Mouse (Mus musculus) neural tube, embryonic 14.5 days (tissue): ENCODE measurements around the gene Mmachc. TPM values are rescaled to one million over a fixed set of nuclear protein-coding genes. Genes with fewer than 3 reads are reported as not detected.

ENCODE experiments used
- ATAC-seq: fragments of 200-750 bp; cut with Nextera tagmentation; 2 replicates; pipeline ENCODE4 v1.8.0; 2017; ENCODE audit warnings: low read depth, mild to moderate bottlenecking, moderate TSS enrichment, moderate library complexity
- H3K27ac ChIP-seq: fragments of 300-500 bp; sonication (generic); 2 replicates; pipeline ENCODE4 v1.5.1; 2014; ENCODE audit warnings: low read depth, mild to moderate bottlenecking, control low read depth, low read length, moderate library complexity, mixed read lengths
- H3K27me3 ChIP-seq: fragments of 300-500 bp; sonication (generic); 2 replicates; pipeline ENCODE4 v1.6.1; 2014; ENCODE audit warnings: low read length; ENCODE audit not compliant: control insufficient read depth, insufficient read depth
- H3K36me3 ChIP-seq: fragments of 300-500 bp; sonication (generic); 2 replicates; pipeline ENCODE4 v1.6.1; 2014; ENCODE audit warnings: low read length, mixed read lengths; ENCODE audit not compliant: control insufficient read depth, insufficient read depth
- H3K4me1 ChIP-seq: fragments of 300-500 bp; sonication (generic); 2 replicates; pipeline ENCODE4 v1.6.1; 2014; ENCODE audit warnings: low read length; ENCODE audit not compliant: control insufficient read depth, insufficient read depth
- H3K4me2 ChIP-seq: fragments of 300-500 bp; sonication (generic); 2 replicates; pipeline ENCODE4 v1.6.1; 2014; ENCODE audit warnings: mild to moderate bottlenecking, low read depth, low read length, control low read depth
- H3K4me3 ChIP-seq: fragments of 300-500 bp; sonication (generic); 2 replicates; pipeline ENCODE4 v1.5.1; 2014; ENCODE audit warnings: low read depth, low read length, control low read depth, mixed read lengths
- H3K9ac ChIP-seq: fragments of 300-500 bp; sonication (generic); replicated peaks from 2 replicates; pipeline ENCODE4 v1.6.1; 2014; ENCODE audit warnings: low read depth, mild to moderate bottlenecking, control low read depth, low read length, mixed read lengths
- H3K9me3 ChIP-seq: fragments of 300-500 bp; sonication (generic); 2 replicates; pipeline ENCODE4 v1.6.1; 2016; ENCODE audit warnings: low read length; ENCODE audit not compliant: control insufficient read depth
- whole genome bisulfite sequencing: fragments of 180-500 bp; shearing (Covaris S2); extraction: QIAGEN DNeasy Blood & Tissue Kit; methylation state at CpG from one replicate; pipeline ENCODE4 v1.1.7; 2014; 5-methylcytosine and 5-hydroxymethylcytosine counted together
- polyA plus RNA-seq: library from polyadenylated mRNA; unstranded; fragments of >200 nt; fragmentation: Nextera tagmentation; extraction: Ambion mirVana; gene quantifications from 2 replicates; pipeline ENCODE4 v1.2.1, GENCODE M21; 2014

Mmachc gene
- 16.1 and 18.6 TPM in 2 replicates for polyA plus RNA-seq

DNA sequence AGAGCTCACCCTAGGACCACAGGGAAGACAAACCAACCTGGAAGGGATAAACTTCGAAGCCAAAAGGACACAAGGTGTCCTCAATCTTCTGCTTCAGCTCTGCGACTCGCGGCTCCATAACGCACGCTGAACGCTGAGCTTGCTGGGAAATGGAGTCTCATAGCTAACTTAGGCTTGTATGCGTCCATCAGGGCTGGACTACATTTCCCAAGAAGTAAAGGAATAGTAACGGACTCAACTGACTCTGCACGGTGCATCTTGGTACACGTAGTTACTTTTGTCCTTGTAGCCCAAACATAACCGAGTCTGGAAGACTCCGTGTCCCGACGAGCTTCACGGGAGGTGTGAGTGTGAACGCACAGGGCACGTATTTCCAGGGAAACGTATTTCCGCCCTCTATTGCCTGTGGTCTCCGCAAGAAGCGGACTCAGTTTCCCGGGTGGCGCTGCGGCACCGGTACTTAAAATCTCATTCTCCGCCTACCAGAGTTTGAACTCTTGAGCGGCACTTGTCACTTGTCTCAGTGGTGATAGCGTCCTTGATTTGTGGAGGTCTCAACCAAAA lies at the start of gene Mmachc, which contains the start of gene Ccdc163:
TSS of gene Mmachc (minus strand) at position 206 of the 564 bp plus-strand sequence.
TSS of gene Ccdc163 (plus strand) at position 309 of the 564 bp plus-strand sequence.
- peak; percentile 99 for ATAC-seq

DNA sequence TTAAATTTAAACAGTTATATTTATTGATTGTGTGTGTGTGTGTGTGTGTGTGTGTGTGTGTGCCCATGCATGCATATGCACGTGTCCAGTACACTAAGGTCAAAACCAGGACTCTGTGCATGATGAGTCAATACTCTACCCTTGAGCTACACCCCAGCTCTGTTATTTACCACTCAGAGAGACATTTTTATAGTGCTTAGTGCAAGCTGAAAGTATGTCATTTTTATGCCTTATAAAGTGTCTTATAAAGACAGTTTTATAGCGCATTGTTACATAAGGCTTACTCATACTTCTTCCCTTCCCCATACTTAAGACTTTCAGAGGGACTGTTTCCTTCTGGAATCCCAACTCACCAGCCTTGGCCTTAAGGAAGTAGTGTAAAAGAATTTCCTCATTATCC lies 41.5 kb upstream of the Mmachc start:
- H3K4me1 ChIP-seq: no peaks in the 10 kb centered on the region
- no peaks in the 10 kb centered on the region for H3K36me3 ChIP-seq
- H3K4me3 ChIP-seq: no peak overlapping the region
- ATAC-seq: no peak
- H3K27me3 ChIP-seq: no peaks in the 10 kb centered on the region
- H3K9ac ChIP-seq: no peak overlapping the region
- WGBS: 83% methylated on average over 2 of the region's 2 CpGs
- no peak overlapping the region for H3K4me2 ChIP-seq
- H3K27ac ChIP-seq: no peak overlapping the region
- no peaks in the 10 kb centered on the region for H3K9me3 ChIP-seq

More for the DNA sequence above, at the start of gene Mmachc, which contains the start of gene Ccdc163:
- H3K9ac ChIP-seq: peak within 1 kb of the TSS; percentile 48
- H3K4me3 ChIP-seq: peak within 1 kb of the TSS; percentile 47
- H3K4me1 ChIP-seq: peaks cover 7% of the 10 kb centered on the region; the same call in 1 of the 2 replicates
- H3K36me3 ChIP-seq: no peaks in the 10 kb centered on the region
- WGBS: 1% methylated on average over 29 of the region's 29 CpGs
- 0 out of 2 replicates have a peak within 1 kb of the TSS, but pooled peaks have one; percentile 45 for H3K27ac ChIP-seq
- H3K9me3 ChIP-seq: no peaks in the 10 kb centered on the region
- H3K4me2 ChIP-seq: peak within 1 kb of the TSS; percentile 73
- no peaks in the 10 kb centered on the region for H3K27me3 ChIP-seq

DNA sequence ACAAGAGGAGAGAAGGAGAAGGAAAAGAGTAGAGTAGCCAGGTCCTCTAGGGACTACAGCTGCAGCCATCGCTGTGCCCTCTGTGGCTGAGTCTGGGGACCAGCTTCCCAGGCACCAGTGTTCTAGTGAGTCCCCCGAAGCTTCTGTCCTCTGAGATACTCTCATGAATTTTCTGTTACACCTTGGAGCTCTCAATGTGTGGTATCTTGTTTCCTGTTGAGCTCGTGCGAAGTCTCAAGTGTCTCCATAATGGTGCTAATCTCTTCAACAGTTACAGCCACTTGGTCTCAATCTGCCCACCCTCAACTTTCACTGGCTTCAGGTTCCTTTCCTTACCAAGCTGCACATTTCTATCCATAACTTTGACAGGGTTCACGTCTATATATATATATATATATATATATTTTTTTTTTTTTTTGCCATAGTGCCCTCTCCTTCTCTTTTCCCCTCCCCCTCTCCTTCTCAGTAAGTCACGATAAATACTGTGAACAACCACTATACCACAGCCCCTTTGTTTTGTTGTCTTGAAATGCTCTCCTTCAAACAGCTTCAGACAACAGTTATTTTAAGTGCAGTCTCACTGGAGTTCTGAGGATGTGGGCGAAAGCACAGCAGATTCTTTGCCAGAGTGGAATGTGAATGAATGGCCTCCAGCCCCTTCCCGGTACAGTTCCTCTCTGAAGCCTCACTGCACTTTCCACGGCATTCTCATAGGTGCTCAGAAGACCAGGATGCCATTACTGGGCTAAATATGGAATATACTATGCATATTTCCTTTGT lies 31.0 kb upstream of the Mmachc start:
- Histone ChIP-seq H3K4me2 (no peak overlapping the region), H3K27me3 (no peaks in the 10 kb centered on the region), H3K9ac (no peak overlapping the region), H3K36me3 (no peaks in the 10 kb centered on the region), H3K27ac (no peak overlapping the region), H3K4me1 (no peaks in the 10 kb centered on the region), H3K9me3 (no peaks in the 10 kb centered on the region), H3K4me3 (no peak overlapping the region)
- 88% methylated on average over 9 of the region's 9 CpGs for WGBS
- ATAC-seq: no peak

DNA sequence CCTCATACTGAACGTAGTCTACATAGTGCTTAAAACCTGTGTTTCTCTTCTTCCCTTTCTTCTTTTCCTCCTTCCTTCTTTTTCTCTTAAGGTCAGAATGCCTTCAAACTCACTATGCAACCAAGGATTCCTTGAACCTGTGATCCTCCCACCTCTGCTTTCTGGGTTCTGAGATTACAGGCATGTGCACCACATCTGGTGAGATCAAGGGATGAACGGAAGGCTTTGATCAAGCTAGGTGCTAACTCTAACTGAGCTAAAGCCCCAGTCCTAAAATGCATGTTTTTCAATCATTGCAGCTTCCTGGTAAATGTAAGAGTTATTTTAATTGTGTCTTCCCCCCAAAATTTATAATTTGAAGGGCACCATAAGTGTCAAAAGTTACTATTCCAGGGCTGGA lies 26.8 kb upstream of the Mmachc start:
- WGBS: 89% methylated on average over 2 of the region's 2 CpGs

DNA sequence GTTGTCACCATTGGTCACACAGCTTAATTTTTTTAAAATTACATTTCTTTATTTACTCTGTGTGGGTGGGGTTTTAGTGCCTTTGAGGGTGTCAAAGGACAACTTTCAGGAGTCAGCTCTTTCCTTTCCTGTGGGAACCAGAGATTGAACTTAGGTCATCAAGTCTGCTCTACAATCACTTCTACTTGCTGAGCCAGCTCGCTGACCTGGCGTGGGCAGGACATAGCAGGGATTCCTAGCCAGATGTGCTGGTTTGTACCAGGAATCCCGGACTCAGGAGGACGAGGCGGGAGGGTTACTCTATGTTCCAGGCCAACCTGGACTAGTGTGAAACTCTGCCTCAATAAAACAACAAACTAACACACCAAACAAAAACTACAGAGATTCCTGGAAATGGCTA lies 24.1 kb upstream of the Mmachc start:
- ATAC-seq: no peak
- no peaks in the 10 kb centered on the region for H3K27me3 ChIP-seq
- no peak overlapping the region for H3K4me3 ChIP-seq
- H3K27ac ChIP-seq: no peak overlapping the region
- no peaks in the 10 kb centered on the region for H3K36me3 ChIP-seq
- no peak overlapping the region for H3K9ac ChIP-seq
- no peak overlapping the region for H3K4me2 ChIP-seq
- no peaks in the 10 kb centered on the region for H3K9me3 ChIP-seq
- H3K4me1 ChIP-seq: no peaks in the 10 kb centered on the region
- WGBS: 90% methylated on average over 5 of the region's 5 CpGs

More for the DNA sequence above, 26.8 kb upstream of the Mmachc start:
- H3K36me3 ChIP-seq: no peaks in the 10 kb centered on the region
- H3K4me1 ChIP-seq: no peaks in the 10 kb centered on the region
- no peaks in the 10 kb centered on the region for H3K9me3 ChIP-seq
- no peak for ATAC-seq
- no peak overlapping the region for H3K4me3 ChIP-seq
- H3K9ac ChIP-seq: no peak overlapping the region
- H3K4me2 ChIP-seq: no peak overlapping the region
- H3K27ac ChIP-seq: no peak overlapping the region
- no peaks in the 10 kb centered on the region for H3K27me3 ChIP-seq

DNA sequence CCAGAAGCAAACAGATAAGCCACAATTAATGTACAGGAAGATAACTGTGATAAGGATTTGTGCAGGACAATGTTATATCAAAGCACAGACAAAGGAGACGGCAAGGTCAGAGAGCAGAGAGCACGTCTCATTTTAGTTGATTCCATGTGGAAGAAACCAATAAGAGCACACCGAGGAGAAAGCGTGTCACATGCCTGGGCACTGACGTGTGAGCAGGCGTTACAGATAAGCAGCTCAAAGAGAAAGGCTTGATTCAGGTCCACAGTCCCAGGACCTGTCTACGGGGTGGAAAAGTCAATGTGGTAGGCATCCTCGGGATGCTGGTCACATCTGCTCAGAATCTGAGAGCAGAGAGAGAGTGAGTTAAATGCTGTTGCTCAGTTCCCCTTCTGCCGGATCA lies 22.9 kb upstream of the Mmachc start:
- Histone ChIP-seq H3K9me3 (no peaks in the 10 kb centered on the region), H3K9ac (no peak overlapping the region), H3K4me1 (no peaks in the 10 kb centered on the region), H3K27me3 (no peaks in the 10 kb centered on the region), H3K27ac (no peak overlapping the region), H3K4me2 (no peak overlapping the region), H3K36me3 (no peaks in the 10 kb centered on the region), H3K4me3 (no peak overlapping the region)
- 93% methylated on average over 9 of the region's 9 CpGs for WGBS
- ATAC-seq: no peak

DNA sequence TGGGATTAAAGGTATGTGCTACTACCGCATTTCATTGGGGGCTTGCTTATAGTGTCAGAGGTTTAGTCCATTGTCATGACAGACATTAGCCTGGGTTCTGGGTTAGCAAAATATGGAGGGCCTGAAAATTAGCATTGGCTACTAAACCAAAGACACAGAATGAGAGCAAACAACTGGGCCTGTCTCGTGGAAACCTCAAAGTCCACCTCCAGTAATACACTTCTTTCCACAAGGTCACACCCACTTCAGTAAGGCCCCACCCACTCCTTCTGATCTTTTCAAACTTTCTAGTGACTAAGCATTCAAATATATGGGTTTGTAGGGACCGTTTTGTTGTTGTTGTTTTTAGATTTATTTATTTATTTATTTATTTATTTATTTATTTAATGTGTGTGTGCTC lies 21.3 kb upstream of the Mmachc start:
- no peaks in the 10 kb centered on the region for H3K27me3 ChIP-seq
- no peaks in the 10 kb centered on the region for H3K9me3 ChIP-seq
- no peak overlapping the region for H3K4me2 ChIP-seq
- no peaks in the 10 kb centered on the region for H3K4me1 ChIP-seq
- H3K9ac ChIP-seq: no peak overlapping the region
- H3K4me3 ChIP-seq: no peak overlapping the region
- no peaks in the 10 kb centered on the region for H3K36me3 ChIP-seq
- H3K27ac ChIP-seq: no peak overlapping the region
- no peak for ATAC-seq
- WGBS: 97% methylated on average over 3 of the region's 3 CpGs

DNA sequence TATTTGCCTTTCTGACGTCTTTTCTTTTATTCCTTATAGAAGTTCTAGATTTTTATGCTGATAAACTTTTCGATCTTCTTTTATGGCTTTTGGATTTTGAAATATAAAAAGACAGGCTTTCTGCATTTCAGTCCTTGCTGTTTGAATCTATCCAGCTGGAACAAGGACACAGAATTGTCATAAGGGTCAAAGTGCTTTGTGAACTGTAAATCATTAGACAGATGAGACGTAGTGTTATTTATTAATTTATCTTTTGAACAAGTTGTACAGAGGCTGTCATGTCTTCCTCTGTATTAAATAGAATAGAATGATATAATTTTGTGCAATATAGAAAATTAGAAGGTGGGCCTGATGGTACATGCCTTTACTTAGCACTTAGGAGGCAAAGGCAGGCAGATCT lies 19.2 kb upstream of the Mmachc start:
- Histone ChIP-seq H3K27me3 (no peaks in the 10 kb centered on the region), H3K9ac (no peak overlapping the region), H3K4me2 (no peak overlapping the region), H3K27ac (no peak overlapping the region), H3K36me3 (no peaks in the 10 kb centered on the region), H3K9me3 (no peaks in the 10 kb centered on the region), H3K4me1 (peaks cover under 1% of the 10 kb centered on the region; the same call in 1 of the 2 replicates), H3K4me3 (no peak overlapping the region)
- 84% methylated on average over 3 of the region's 3 CpGs for WGBS
- no peak for ATAC-seq

DNA sequence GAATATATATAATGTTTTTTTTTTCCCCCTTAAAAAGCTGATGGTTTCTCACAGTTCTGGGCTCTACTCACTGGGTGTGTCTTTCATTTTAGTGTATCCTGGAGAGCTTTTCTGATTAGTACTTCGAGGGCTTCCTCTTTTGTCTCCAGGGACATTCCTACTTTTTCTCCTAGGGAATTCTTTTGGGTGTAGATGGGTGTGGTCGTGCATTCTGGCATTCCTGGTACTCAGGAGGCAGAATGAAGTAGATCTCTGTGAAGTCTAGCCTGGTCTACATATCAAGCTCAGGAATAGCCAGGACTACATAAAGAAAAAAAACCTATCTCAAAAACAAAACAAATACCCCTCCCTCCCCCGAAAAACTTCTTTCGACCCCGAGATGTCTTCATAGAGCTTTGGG lies 17.2 kb upstream of the Mmachc start:
- no peak for ATAC-seq
- no peaks in the 10 kb centered on the region for H3K27me3 ChIP-seq
- no peaks in the 10 kb centered on the region for H3K9me3 ChIP-seq
- no peak overlapping the region for H3K4me3 ChIP-seq
- no peaks in the 10 kb centered on the region for H3K36me3 ChIP-seq
- peaks cover 10% of the 10 kb centered on the region for H3K4me1 ChIP-seq
- no peak overlapping the region for H3K9ac ChIP-seq
- no peak overlapping the region for H3K4me2 ChIP-seq
- no peak overlapping the region for H3K27ac ChIP-seq
- WGBS: 88% methylated on average over 5 of the region's 5 CpGs
